Mouse (Mus musculus) naive thymus-derived CD4-positive, alpha-beta T cell, adult 5 months (primary cell): ENCODE results near the gene Exoc3l. TPM values are rescaled to one million over a fixed set of nuclear protein-coding genes. Genes with fewer than 3 reads are reported as not detected.

Experiments used
- polyA plus RNA-seq: library from polyadenylated mRNA; unstranded; fragments of 100-300 nt; shearing (Covaris generic); gene quantifications from one replicate; pipeline ENCODE4 v1.2.1, GENCODE M21; 2017

Gene Exoc3l
- polyA plus RNA-seq: 1.8 TPM

DNA sequence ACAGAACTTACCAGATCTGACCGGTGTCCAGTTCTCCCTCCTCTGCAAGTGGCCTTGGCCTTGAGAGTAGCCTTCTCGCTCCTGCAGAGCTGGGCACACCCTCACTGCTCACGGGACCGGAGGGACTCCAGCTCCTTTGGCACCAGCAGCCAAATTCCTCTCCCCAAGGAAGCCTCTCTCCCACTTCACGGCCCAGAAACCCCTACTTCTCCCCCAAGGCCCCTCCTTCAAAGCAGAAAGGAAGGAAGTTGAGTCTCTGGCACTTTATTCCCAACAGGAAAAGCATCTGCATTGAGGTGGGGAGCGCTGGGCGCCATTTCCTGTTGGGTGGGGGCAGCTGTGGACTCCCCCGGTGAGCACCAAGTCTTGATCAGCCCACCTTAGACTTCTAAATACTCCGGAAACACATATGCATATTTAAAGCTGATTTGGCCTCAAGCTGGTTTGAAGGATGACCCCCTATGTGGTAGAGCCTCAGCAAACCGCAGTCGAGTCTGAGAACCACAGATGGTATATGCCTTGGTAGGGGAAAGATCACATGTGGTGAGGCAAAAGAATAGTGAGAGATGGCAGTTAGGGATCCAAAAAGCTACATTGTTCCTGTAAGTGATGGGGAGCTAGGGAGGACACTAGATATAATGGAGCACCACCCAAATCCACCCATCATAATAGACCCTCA is at the start of gene Exoc3l:
Exoc3l (minus strand) TSS at position 207 of the 679 bp plus-strand sequence.

DNA sequence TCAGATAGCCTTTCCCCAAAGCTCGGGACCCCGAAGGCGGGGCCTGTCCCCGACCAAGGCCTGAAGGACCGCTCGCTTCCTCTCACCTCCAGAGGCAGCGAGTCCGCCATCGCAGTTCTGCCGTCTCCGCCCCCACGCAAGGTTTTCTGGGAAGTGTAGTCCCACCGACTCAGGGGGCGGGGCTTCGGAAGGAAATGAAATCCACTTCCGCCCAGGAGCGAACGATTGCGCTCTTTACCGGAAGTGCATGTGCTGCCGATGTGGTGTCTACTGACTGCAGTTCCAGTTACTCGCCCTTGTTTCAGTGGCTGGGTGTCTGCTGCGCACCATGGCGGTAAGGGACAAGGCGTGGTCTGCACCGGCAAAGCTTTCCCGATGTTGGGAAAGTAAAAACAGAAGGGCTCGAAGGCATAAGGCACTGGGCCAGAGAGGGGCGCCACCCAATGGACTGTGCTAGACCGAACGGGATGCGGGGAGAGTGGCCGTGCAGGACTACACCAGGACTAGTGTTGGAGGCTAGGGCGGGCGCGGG is 30.3 kb upstream of the Exoc3l start, which contains the start of the genes Lrrc29 and Tmem208:
Lrrc29 (minus strand) TSS at position 138 of the 532 bp plus-strand sequence.
Tmem208 (plus strand) TSS at position 214 of the 532 bp plus-strand sequence.

DNA sequence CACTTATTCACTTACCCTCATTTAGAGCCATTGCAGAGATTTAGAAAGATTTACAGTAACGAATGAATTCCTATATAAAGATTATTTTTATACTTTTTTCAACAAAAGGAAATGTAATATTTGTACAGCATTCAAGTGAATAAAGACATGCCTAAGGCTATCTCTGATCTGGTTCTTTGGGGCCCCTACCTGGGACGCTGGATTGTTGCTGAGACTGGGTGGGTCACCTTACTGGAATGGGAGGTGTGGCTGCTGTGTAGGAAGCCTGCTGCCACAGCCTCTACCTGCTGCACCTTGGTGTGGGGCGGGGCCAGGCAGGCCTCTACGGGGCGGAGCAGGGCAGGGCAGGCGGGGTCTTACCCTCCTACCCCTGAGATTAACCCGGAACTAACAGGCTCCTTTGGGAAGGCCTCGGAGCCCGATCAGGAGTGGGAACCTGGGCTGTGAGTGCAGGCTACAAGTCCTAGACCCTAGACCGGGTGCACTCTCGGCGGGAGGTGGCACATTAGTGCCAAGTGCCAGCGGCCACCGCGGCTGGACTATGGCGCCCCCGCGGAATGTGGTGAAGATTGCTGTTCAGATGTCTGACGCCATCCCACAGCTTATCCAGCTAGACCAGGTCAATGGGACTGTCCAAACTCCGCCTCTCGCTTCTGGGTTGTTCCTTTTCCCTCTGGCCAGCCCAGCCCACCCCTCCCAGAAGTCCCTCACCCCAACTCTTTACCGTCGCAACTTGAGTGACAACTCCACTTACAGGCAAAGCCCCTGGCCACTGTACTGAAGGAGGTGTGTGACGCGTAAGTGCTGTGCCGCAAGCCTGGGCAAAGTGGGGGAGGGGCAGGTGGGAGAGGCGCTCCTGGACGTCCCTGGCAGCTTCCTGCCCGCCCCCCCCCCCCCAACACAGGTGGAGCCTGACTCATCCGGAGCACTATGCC is 9.6 kb upstream of the Exoc3l start, which contains the start of gene Elmo3:
Elmo3 (plus strand) TSS at position 391 of the 935 bp plus-strand sequence.

DNA sequence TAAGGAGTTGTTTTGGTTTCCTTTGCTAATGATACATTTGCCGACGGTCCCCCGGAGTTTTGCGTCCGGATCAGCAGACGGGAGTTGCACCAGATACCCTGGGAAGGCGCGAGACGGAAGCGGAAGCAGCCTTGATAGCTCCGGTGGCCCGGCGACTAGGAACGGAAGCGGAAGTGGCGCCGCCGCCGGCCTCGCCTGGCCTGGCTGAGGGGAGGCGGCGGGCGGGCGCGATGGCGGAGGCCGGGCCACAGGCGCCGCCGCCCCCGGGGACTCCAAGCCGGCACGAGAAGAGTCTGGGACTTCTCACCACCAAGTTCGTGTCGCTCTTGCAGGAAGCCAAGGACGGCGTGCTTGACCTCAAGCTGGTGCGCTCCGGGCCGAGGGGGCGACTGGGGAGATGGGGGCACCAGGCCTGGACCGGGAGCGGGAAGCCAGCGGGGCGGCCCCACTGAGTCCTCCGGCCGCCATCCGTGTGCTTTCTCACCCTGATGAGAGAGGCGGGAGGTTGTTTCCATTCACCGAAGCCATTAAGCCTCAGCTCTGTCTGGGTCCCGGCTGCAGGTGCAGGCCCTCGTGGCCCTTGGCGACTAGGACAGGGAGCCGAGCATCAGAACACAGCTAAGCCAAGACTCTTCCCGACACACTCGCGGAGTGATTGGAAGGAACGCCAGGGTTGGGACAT is 1.8 kb upstream of the Exoc3l start, which contains the start of gene E2f4:
E2f4 (plus strand) TSS at position 153 of the 682 bp plus-strand sequence.

DNA sequence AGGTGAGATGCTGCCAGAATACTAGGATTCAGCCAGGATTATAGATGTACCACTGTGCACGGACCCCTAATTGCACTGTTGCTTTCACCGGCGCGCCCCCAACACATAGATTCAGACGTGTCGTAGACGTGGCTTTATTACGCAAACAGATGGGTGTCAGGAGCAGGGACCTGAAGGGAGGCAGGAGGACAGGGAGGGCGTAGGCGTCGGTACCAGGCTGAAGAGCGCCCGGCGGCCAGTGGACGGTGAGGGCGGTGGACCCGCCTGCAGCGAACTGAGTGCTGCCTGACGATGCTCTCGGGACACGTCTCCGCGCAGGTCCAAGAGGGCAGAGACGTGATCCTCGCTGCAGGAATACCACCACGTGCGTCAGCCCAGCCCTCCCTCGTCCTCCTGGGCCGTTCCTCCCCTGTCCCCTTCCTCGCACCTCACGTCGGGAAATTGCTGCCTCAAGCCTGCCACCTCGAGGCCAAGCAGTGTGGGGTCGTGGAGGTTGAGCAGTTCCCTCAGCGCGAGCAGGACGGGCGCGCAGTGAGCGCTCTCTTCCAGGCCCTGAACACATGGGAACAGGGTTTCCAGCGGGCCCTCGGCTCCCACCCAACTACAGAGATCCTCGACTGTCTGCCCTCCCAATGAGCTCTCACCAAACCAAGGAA is 6.0 kb downstream of the Exoc3l start, which contains the start of gene 4931428F04Rik:
4931428F04Rik (minus strand) TSS at position 60 of the 656 bp plus-strand sequence.

DNA sequence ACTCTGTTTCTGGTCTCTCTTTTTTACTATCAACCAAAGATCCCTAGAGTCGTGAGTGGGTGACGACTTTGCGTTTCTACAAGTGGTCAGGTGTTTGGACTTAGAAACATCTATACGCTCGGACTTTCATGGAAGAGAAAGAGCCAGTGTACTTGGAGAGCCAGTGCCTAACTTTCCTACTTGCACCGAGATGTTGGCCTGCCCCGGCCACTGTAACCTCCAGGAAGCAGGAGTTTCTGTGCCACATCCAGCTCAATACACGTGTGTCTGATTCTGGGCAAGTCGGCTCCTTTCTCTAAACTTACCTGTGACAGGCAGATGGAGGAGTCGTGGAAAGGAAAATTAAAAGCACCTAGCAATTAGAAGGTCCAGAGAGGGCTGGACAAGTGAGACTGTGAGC is 20.1 kb downstream of the Exoc3l start, which contains the start of gene Nol3:
Nol3 (plus strand) TSS at position 301 of the 400 bp plus-strand sequence.

DNA sequence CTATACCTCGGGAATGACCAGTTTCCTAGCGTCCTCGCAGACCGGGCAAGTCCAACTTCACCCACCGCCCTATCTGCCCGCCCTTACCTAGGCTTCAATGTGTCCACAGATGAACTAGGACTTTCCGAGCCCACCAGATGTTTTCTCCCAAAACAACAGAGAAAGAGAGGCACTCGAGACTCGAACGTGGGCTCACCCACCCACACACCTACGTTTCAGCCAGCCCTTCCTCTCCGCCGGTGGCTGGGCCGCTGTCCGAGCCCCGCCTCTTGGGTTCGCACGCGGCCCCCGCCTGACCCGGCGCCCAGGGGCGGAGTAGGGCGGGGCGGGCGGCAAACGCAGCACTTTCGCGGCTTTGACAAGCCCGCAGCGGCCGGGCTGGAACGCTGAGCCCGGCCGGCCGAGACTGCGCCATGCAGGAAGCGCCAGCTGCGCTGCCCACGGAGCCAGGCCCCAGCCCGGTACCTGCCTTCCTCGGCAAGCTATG is 26.4 kb downstream of the Exoc3l start, which contains the start of gene Hsf4:
Hsf4 (plus strand) TSS at position 341 of the 487 bp plus-strand sequence.

DNA sequence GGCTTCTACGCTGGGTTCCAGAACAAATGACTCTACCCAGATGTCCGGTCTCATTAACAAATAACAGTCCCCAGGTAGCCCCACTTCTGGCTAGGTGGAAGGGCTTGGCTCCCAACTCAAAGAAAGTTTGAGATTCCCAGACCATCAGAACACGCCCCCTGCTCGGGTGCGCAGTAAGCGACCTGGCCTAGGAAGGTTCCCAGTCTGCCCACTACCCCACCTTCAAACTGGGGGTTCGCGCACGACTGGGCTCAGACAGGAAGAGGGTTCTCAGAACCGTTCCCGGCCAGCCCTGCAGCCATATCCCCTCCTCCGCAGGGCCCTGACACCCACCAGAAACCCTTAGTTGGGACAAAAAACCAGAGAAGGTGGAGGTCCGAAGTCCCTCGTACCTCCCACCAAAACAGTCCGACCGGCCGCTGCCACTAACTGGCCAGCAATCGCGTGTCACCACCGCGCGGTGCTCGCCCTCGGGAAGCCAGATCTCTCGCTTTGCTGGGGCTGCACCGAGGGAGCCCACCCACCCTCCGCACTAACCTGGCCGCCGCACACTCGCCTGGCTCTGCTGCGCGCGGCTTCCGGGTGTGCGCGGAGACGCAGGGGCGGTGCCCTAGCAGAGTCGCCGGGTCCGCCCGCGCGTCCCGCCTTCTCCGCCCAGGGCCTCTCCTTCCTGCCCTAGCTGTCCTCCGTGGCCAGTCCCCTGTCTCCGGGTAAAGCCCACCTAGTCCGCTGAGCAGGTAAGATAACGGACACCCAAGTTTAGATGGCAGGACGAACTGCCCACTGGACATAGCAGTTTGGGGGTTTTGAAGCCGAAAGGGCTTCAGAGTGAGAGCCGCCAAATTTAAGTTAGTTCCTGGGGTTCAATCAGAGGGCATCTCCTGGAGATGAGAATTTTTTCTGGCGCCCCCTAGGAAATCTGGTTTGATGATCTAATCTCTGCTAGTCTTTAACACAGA is 31.6 kb downstream of the Exoc3l start, which contains the start of the genes Tradd and Fbxl8:
Tradd (minus strand) TSS at position 586 of the 959 bp plus-strand sequence.
Fbxl8 (plus strand) TSS at position 625 of the 959 bp plus-strand sequence.

DNA sequence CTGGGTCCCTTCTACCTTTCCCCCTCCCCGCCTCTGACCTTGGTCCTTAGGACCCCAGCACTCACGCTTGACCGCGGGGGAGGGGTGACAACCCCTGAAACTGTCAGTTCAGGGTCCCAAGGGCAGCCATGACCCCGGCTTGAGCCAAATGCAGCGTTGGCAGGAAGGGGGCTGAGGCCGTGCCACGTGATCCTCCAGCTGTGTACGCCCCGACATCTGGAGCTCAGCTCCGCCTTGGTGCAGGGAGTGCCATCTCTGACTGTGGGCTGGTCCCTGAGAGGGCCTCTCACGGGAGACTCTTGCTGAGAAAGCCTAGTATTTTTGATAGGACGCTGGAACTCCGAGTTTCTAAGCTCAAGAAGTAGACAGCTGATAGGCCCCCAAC is 40.9 kb downstream of the Exoc3l start, which contains the start of gene B3gnt9:
B3gnt9 (minus strand) TSS at position 188 of the 385 bp plus-strand sequence.

Other genes starting within 250 kb of the Exoc3l start
- gene Ces3a, start 247.5 kb downstream of the Exoc3l start, polyA plus RNA-seq: not detected
- gene Ces3b, start 212.3 kb downstream of the Exoc3l start, polyA plus RNA-seq: not detected
- not detected for gene Ces4a, start 164.3 kb downstream of the Exoc3l start, polyA plus RNA-seq
- gene Cbfb, start 125.4 kb downstream of the Exoc3l start, polyA plus RNA-seq: 89.9 TPM
- 29.6 TPM for gene D230025D16Rik, start 71.0 kb downstream of the Exoc3l start, polyA plus RNA-seq
- gene B3gnt9, start 40.9 kb downstream of the Exoc3l start, polyA plus RNA-seq: 0.55 TPM
- gene Tradd, start 31.5 kb downstream of the Exoc3l start, polyA plus RNA-seq: 40.0 TPM
- gene Fbxl8, start 31.5 kb downstream of the Exoc3l start, polyA plus RNA-seq: 9.9 TPM
- gene Hsf4, start 26.3 kb downstream of the Exoc3l start, polyA plus RNA-seq: not detected
- gene Nol3, start 20.0 kb downstream of the Exoc3l start, polyA plus RNA-seq: not detected
- 2.1 TPM for gene 4931428F04Rik, start 6.2 kb downstream of the Exoc3l start, polyA plus RNA-seq
- 112 TPM for gene E2f4, start 1.6 kb upstream of the Exoc3l start, polyA plus RNA-seq
- gene Elmo3, start 9.5 kb upstream of the Exoc3l start, polyA plus RNA-seq: 4.2 TPM
- gene Lrrc29, start 30.2 kb upstream of the Exoc3l start, polyA plus RNA-seq: 1.9 TPM
- gene Tmem208, start 30.3 kb upstream of the Exoc3l start, polyA plus RNA-seq: 62.3 TPM
- 1.6 TPM for gene Fhod1, start 51.9 kb upstream of the Exoc3l start, polyA plus RNA-seq
- 0.11 TPM for gene Slc9a5, start 52.7 kb upstream of the Exoc3l start, polyA plus RNA-seq
- not detected for gene Plekhg4, start 77.2 kb upstream of the Exoc3l start, polyA plus RNA-seq
- gene Kctd19, start 117.4 kb upstream of the Exoc3l start, polyA plus RNA-seq: not detected
- gene Lrrc36, start 117.5 kb upstream of the Exoc3l start, polyA plus RNA-seq: not detected
- gene Tppp3, start 175.4 kb upstream of the Exoc3l start, polyA plus RNA-seq: not detected
- gene Zdhhc1, start 200.8 kb upstream of the Exoc3l start, polyA plus RNA-seq: 4.9 TPM
- gene Hsd11b2, start 222.7 kb upstream of the Exoc3l start, polyA plus RNA-seq: 0.19 TPM